Mouse (Mus musculus) neural tube, embryonic 11.5 days (tissue): ENCODE data around the gene Ubap2l. TPM values are rescaled to one million over a fixed set of nuclear protein-coding genes. Genes with fewer than 3 reads are reported as not detected.

Experiments used
- ATAC-seq: fragments of 200-750 bp; cut with Nextera tagmentation; 2 replicates; pipeline ENCODE4 v1.8.0; 2017; ENCODE audit warnings: moderate number of reproducible peaks, mild to moderate bottlenecking, moderate TSS enrichment, moderate library complexity; ENCODE audit not compliant: insufficient read depth, low FRiP score, low TSS enrichment
- DNase-seq: peaks from one replicate; pipeline ENCODE4 v3.0.0-alpha.2; 2015; ENCODE audit warnings: low spot score
- H3K27ac ChIP-seq: fragments of 300-500 bp; sonication (generic); 2 replicates; pipeline ENCODE4 v1.5.1; 2014; ENCODE audit warnings: low read depth, mild to moderate bottlenecking, low read length
- H3K27me3 ChIP-seq: fragments of 300-500 bp; sonication (generic); 2 replicates; pipeline ENCODE4 v1.6.1; 2014; ENCODE audit warnings: mild to moderate bottlenecking, low read length, mixed read lengths; ENCODE audit not compliant: control insufficient read depth, insufficient read depth
- H3K36me3 ChIP-seq: fragments of 300-500 bp; sonication (generic); 2 replicates; pipeline ENCODE4 v1.6.1; 2014; ENCODE audit warnings: mild to moderate bottlenecking, low read length, moderate library complexity, mixed read lengths; ENCODE audit not compliant: control insufficient read depth, insufficient read depth
- H3K4me1 ChIP-seq: fragments of 300-500 bp; sonication (generic); 2 replicates; pipeline ENCODE4 v1.6.1; 2014; ENCODE audit warnings: low read length, mixed read lengths; ENCODE audit not compliant: control insufficient read depth, insufficient read depth
- H3K4me2 ChIP-seq: fragments of 300-500 bp; sonication (generic); 2 replicates; pipeline ENCODE4 v1.6.1; 2014; ENCODE audit warnings: low read depth, mild to moderate bottlenecking, moderate library complexity
- H3K4me3 ChIP-seq: fragments of 300-500 bp; sonication (generic); 2 replicates; pipeline ENCODE4 v1.5.1; 2014; ENCODE audit warnings: low read depth, low read length
- H3K9ac ChIP-seq: fragments of 300-500 bp; sonication (generic); 2 replicates; pipeline ENCODE4 v1.6.1; 2014; ENCODE audit warnings: mild to moderate bottlenecking, low read length
- H3K9me3 ChIP-seq: fragments of 300-500 bp; sonication (generic); 2 replicates; pipeline ENCODE4 v1.6.1; 2016; ENCODE audit warnings: low read length; ENCODE audit not compliant: control insufficient read depth
- WGBS: fragments of 180-500 bp; shearing (Covaris S2); extraction: QIAGEN DNeasy Blood & Tissue Kit; methylation state at CpG from one replicate; pipeline ENCODE4 v1.1.7; 2014; 5-methylcytosine and 5-hydroxymethylcytosine counted together
- polyA plus RNA-seq: library from polyadenylated mRNA; unstranded; fragments of >200 nt; fragmentation: Nextera tagmentation; extraction: Ambion mirVana; gene quantifications from 2 replicates; pipeline ENCODE4 v1.2.1, GENCODE M21; 2014

Gene Ubap2l
- polyA plus RNA-seq, 1 experiment from 2014 or later: 208 TPM

GRCm38 (mm10) chr3:90051441-90052350 is 732 bp downstream of the Ubap2l start, which contains the start of gene 4933434E20Rik:
4933434E20Rik (plus strand) TSS chr3:90051636.
- DNase-seq: peak; percentile 62
- H3K4me2 ChIP-seq: peak within 1 kb of the TSS; percentile 73
- WGBS: under 1% methylated on average over 37 of the region's 43 CpGs
- no peaks in the 10 kb centered on the region for H3K9me3 ChIP-seq
- H3K4me1 ChIP-seq: peaks cover 7% of the 10 kb centered on the region; the same call in 1 of the 2 replicates
- H3K4me3 ChIP-seq: peak within 1 kb of the TSS; percentile 90
- H3K27ac ChIP-seq: peak within 1 kb of the TSS; percentile 72
- no peaks in the 10 kb centered on the region for H3K27me3 ChIP-seq
- peak; percentile 82 for ATAC-seq
- peak within 1 kb of the TSS; percentile 93 for H3K9ac ChIP-seq
- 0 out of 2 replicates have a peak, but pooled peaks cover 2% of the 10 kb centered on the region for H3K36me3 ChIP-seq

- Histone ChIP-seq H3K9ac (no peak overlapping the region), H3K27me3 (no peaks in the 10 kb centered on the region), H3K9me3 (no peaks in the 10 kb centered on the region), H3K4me1 (peaks cover 7% of the 10 kb centered on the region; the same call in 1 of the 2 replicates), H3K4me3 (no peak overlapping the region), H3K4me2 (no peak overlapping the region), H3K36me3 (no peaks in the 10 kb centered on the region), H3K27ac (no peak overlapping the region)
- DNase-seq: no peak
- ATAC-seq: no peak
- 80% methylated on average over 3 of the region's 3 CpGs for WGBS
These were observed 2.7 kb downstream of the Ubap2l start for GRCm38 (mm10) chr3:90049691-90050090.

GRCm38 (mm10) chr3:90036263-90036662 is 16.2 kb downstream of the Ubap2l start:
- Histone ChIP-seq H3K27ac (no peak overlapping the region), H3K9ac (no peak overlapping the region), H3K27me3 (no peaks in the 10 kb centered on the region), H3K9me3 (no peaks in the 10 kb centered on the region), H3K4me2 (no peak overlapping the region), H3K4me1 (no peaks in the 10 kb centered on the region), H3K4me3 (no peak overlapping the region), H3K36me3 (peaks cover 10% of the 10 kb centered on the region)
- 98% methylated on average over 1 of the region's 1 CpGs for WGBS
- ATAC-seq: no peak
- no peak for DNase-seq

DNA sequence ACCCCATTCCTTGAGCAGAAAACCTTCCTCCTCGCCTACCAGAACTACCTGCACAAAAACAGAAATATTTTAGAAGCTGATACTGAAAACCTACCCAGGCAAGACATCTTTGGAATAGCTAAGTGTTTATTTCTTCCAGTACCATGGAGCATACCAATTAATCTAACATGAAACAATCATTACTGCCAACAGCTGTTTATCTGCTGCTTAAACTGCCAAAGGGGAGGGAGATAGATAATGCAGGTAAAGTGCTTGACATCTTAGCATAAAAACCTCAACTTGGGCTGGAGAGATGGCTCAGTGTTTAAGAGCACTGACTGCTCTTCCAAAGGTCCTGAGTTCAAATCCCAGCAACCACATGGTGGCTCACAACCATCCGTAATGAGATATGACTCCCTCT is 17.8 kb downstream of the Ubap2l start:
- Histone ChIP-seq H3K27ac (no peak overlapping the region), H3K27me3 (no peaks in the 10 kb centered on the region), H3K9me3 (no peaks in the 10 kb centered on the region), H3K36me3 (peaks cover 13% of the 10 kb centered on the region), H3K4me3 (no peak overlapping the region), H3K4me2 (no peak overlapping the region), H3K9ac (no peak overlapping the region), H3K4me1 (no peaks in the 10 kb centered on the region)
- ATAC-seq: no peak
- 95% methylated on average over 2 of the region's 2 CpGs for WGBS
- no peak for DNase-seq

DNA sequence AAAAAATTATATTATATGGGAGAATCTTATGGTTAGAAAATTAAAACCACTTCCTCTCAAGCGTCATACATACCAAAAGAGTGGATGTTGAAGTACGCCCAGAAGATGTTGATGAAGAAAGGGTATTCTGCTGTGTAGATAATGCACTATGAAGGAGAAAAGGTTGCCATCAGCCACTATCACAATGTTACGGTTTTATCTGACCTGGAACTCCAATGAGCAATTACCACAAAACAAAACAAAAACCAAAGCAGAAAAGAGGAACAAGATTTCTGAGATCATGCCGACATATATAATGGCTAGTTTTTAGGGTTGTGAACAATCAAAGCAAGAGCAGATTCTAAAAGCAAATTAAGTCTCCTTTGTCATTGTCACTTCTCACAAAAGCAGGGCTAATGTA is 35.8 kb downstream of the Ubap2l start:
- no peak overlapping the region for H3K9ac ChIP-seq
- H3K27me3 ChIP-seq: no peaks in the 10 kb centered on the region
- H3K4me1 ChIP-seq: no peaks in the 10 kb centered on the region
- H3K4me2 ChIP-seq: no peak overlapping the region
- ATAC-seq (no peak), DNase-seq (no peak)
- no peak overlapping the region for H3K4me3 ChIP-seq
- H3K36me3 ChIP-seq: peaks cover 32% of the 10 kb centered on the region
- no peak overlapping the region for H3K27ac ChIP-seq
- no peaks in the 10 kb centered on the region for H3K9me3 ChIP-seq
- 98% methylated on average over 4 of the region's 4 CpGs for WGBS

DNA sequence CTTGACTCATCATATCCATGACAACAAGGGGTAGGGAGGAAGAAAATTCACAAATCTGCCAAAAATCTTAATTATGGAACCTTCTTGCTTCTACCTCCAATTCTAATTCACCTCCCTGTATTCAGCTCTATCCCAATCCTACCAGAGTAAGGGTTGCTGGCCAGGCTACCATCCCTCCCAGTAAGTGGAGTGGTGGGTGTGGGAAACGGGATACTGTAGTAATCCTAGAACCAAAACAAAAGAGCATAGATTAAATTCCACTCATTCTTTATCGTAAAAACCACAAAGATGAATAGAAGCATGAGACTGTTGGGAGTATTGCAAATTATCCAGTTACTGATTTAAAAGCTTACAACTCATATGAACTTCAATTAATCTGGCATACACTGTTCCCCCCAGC is 42.1 kb downstream of the Ubap2l start:
- no peak for ATAC-seq
- H3K4me2 ChIP-seq: no peak overlapping the region
- no peaks in the 10 kb centered on the region for H3K9me3 ChIP-seq
- DNase-seq: no peak
- no peaks in the 10 kb centered on the region for H3K4me1 ChIP-seq
- no peaks in the 10 kb centered on the region for H3K27me3 ChIP-seq
- H3K9ac ChIP-seq: no peak overlapping the region
- 88% methylated on average over 2 of the region's 2 CpGs for WGBS
- no peak overlapping the region for H3K27ac ChIP-seq
- no peak overlapping the region for H3K4me3 ChIP-seq
- peaks cover 29% of the 10 kb centered on the region for H3K36me3 ChIP-seq

DNA sequence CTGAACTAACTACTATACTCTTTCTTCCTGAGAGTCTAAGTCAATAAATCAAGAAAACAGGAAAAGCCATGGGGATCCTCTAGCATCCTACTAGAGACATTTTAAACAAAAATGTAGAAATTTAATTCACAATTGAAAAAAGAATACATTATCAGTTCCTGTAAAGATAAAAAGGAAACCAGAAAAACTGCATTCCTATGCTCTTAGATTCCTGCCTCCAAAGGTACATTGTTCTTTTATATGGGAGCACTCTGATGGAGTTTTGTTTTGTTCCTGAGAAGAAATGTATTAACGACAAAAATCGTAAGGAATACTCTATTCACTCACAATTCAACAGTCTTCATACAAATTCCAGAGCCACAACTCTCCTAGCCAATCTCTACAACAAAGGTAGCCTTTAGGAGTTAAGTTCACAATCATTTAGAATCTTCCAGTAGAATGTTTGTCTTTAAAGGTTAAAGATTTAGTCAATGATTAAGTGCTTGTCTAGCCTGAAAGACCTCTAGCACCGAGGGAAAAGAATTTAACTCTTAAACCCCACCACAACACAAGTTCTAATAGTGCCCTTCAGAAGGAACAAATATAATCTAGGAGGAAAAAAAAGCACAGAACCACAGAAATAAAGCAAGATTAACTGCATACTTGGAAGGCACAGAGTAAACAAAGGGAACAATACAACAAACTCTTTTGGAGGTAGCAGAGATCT is 48.2 kb downstream of the Ubap2l start:
- no peak overlapping the region for H3K4me3 ChIP-seq
- H3K27me3 ChIP-seq: no peaks in the 10 kb centered on the region
- H3K9ac ChIP-seq: no peak overlapping the region
- DNase-seq (no peak), ATAC-seq (no peak)
- H3K36me3 ChIP-seq: peaks cover 18% of the 10 kb centered on the region
- H3K9me3 ChIP-seq: no peaks in the 10 kb centered on the region
- 0 out of 2 replicates have a peak, but pooled peaks cover under 1% of the 10 kb centered on the region for H3K4me1 ChIP-seq
- H3K27ac ChIP-seq: no peak overlapping the region
- H3K4me2 ChIP-seq: no peak overlapping the region
- 71% methylated on average over 3 of the region's 3 CpGs for WGBS

DNA sequence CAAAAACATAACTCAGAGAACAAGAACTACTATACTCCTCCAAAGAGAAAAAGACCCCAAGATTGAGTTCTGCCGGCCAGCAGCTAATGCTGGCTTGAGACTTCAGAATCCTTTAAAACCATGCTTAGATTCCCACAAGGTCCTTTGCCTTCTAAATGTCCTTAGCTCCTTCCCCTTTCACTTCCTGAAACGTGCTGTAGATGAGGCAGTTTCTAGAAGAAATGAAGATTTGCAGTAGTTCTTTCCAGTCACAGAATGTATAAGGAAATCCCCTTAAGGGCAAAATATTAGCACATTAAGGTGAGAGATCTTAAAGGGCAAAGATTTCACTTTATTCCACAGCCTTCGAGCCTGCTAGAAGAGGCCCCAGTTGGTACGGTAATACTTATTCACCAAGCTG is 52.6 kb downstream of the Ubap2l start:
- Histone ChIP-seq H3K9me3 (no peaks in the 10 kb centered on the region), H3K27me3 (no peaks in the 10 kb centered on the region), H3K4me2 (no peak overlapping the region), H3K4me1 (0 out of 2 replicates have a peak, but pooled peaks cover 3% of the 10 kb centered on the region), H3K4me3 (no peak overlapping the region), H3K9ac (no peak overlapping the region), H3K36me3 (peaks cover 8% of the 10 kb centered on the region), H3K27ac (no peak overlapping the region)
- WGBS: 79% methylated on average over 4 of the region's 4 CpGs
- ATAC-seq: no peak
- DNase-seq: no peak
